ENCODE assay signal across 9 mouse cellular contexts in genomic region chr16:91995459-91996190, GRCm38 (mm10).
DNase-seq lines count a peak whose midpoint lies in the region; ATAC-seq and TF ChIP-seq lines count a peak whose summit lies in the region.
"Had no signal": no experiment of that assay in that cellular context is flagged by ENCODE, and none has a peak within 500 bp of the region (broad histone marks: within the 10 kb centered on the region; RNA-seq: fewer than 3 reads in every experiment).

No protein-coding gene starts in this region.

- H3K4me2 ChIP-seq in heart, embryonic 11.5 days = peak overlapping the region; percentile 50
- H3K4me2 ChIP-seq in heart, embryonic 16.5 days (ENCODE audit: low read depth, low read length) = peak overlapping the region; percentile 64
- H3K4me2 ChIP-seq: liver, embryonic 13.5 days had no signal

- H3K36me3 ChIP-seq in heart, embryonic 11.5 days (ENCODE audit: control insufficient read depth, insufficient read depth, low read length) = no peaks in the 10 kb centered on the region
- no peaks in the 10 kb centered on the region for H3K36me3 ChIP-seq in heart, embryonic 16.5 days (ENCODE audit: control insufficient read depth, insufficient read depth)
- H3K36me3 ChIP-seq: liver, embryonic 13.5 days had no signal

- TF ChIP-seq POLR2A in cerebellum, adult 2 months (IDR thresholded peaks at IDR 0.05; ENCODE audit: borderline replicate concordance, insufficient read depth, low read length) = no peak

- peak overlapping the region; percentile 54 for H3K27ac ChIP-seq in heart, embryonic 11.5 days (ENCODE audit: low read depth, low read length)
- no peak overlapping the region for H3K27ac ChIP-seq in cerebellum, adult 2 months (ENCODE audit: insufficient read depth, low read length)
- peak overlapping the region; percentile 2; the same call in 1 of the 2 replicates for H3K27ac ChIP-seq in heart, embryonic 16.5 days (ENCODE audit: low read length)
- H3K27ac ChIP-seq: liver, embryonic 13.5 days had no signal

- TF ChIP-seq CTCF in cerebellum, adult 2 months (IDR thresholded peaks at IDR 0.05; ENCODE audit: borderline replicate concordance, insufficient read depth, low read depth, low read length) = no peak

- no peak overlapping the region for H3K9ac ChIP-seq in heart, embryonic 11.5 days (ENCODE audit: low read depth, low read length)
- no peak overlapping the region for H3K9ac ChIP-seq in heart, embryonic 16.5 days (ENCODE audit: low read length)
- H3K9ac ChIP-seq: liver, embryonic 13.5 days had no signal

- H3K9me3 ChIP-seq in heart, embryonic 11.5 days (replicated peaks; ENCODE audit: control insufficient read depth, low read length) = no peaks in the 10 kb centered on the region
- H3K9me3 ChIP-seq in heart, embryonic 16.5 days (replicated peaks; ENCODE audit: control insufficient read depth, low read length) = no peaks in the 10 kb centered on the region
- H3K9me3 ChIP-seq: liver, embryonic 13.5 days had no signal

- 5% methylated on average over 13 of the region's 13 CpGs for WGBS in heart, embryonic 11.5 days (ENCODE audit: insufficient replicate concordance)
- 4% methylated on average over 13 of the region's 13 CpGs for WGBS in cerebellum, adult 2 months
- WGBS in heart, embryonic 16.5 days = 4% methylated on average over 13 of the region's 13 CpGs

- H3K4me3 ChIP-seq in heart, embryonic 11.5 days (ENCODE audit: low read depth, low read length) = no peak overlapping the region
- peak overlapping the region; percentile 28 for H3K4me3 ChIP-seq in cerebellum, adult 2 months (replicated peaks; ENCODE audit: insufficient read depth, low read depth, low read length)
- H3K4me3 ChIP-seq in heart, embryonic 16.5 days (ENCODE audit: low read length) = peak overlapping the region; percentile 32
- H3K4me3 ChIP-seq: liver, embryonic 13.5 days had no signal

- peak; percentile 67 for ATAC-seq in heart, embryonic 11.5 days (replicated peaks; ENCODE audit: insufficient number of reproducible peaks, low FRiP score, low TSS enrichment)
- peak; percentile 78 for ATAC-seq in heart, embryonic 16.5 days (replicated peaks; ENCODE audit: extremely low read depth, insufficient read depth, low FRiP score)

- no peaks in the 10 kb centered on the region for H3K27me3 ChIP-seq in heart, embryonic 11.5 days (ENCODE audit: control insufficient read depth, insufficient read depth, low read length)
- no peaks in the 10 kb centered on the region for H3K27me3 ChIP-seq in cerebellum, adult 2 months (ENCODE audit: control insufficient read depth, insufficient read depth, low read length)
- H3K27me3 ChIP-seq in heart, embryonic 16.5 days (ENCODE audit: control insufficient read depth, insufficient read depth, low read length) = no peaks in the 10 kb centered on the region
- H3K27me3 ChIP-seq: liver, embryonic 13.5 days had no signal

- H3K4me1 ChIP-seq in heart, embryonic 11.5 days (ENCODE audit: control insufficient read depth, insufficient read depth, low read length) = 0 out of 2 replicates have a peak, but pooled peaks cover 4% of the 10 kb centered on the region
- no peaks in the 10 kb centered on the region for H3K4me1 ChIP-seq in cerebellum, adult 2 months (ENCODE audit: control insufficient read depth, insufficient read depth, low read length)
- H3K4me1 ChIP-seq in heart, embryonic 16.5 days (ENCODE audit: control insufficient read depth, insufficient read depth, low read length) = peaks cover 10% of the 10 kb centered on the region
- H3K4me1 ChIP-seq: liver, embryonic 13.5 days had no signal

- no peak for DNase-seq in heart, adult 11 months
- DNase-seq in cerebellum, adult 2 months = peak; percentile 45 to 59
- peak; percentile 51 to 60 for DNase-seq in layer of hippocampus, adult 18-20 months (ENCODE audit: low spot score in 2 of 2)
- DNase-seq in lung, postnatal 4 days = peak; percentile 17 to 27
- DNase-seq in thymus, postnatal 25 days = no peak
- DNase-seq in adipocyte (ENCODE audit: low spot score) = no peak
- DNase-seq: liver, embryonic 13.5 days had no signal

Comparison
In these comparisons a context has a peak if more than half of its experiments do, and no peak if none do; other contexts are left out.
1. DNase-seq: peak in cerebellum, adult 2 months (2 of 2), layer of hippocampus, adult 18-20 months (2 of 2) and lung, postnatal 4 days (2 of 2); none in heart, adult 11 months (single experiment), thymus, postnatal 25 days (single experiment) and adipocyte (single experiment).